Mouse (Mus musculus) adrenal gland, adult 8-10 months (tissue): ENCODE measurements at regions not wholly inside any gene's neighbourhood (a gene's known extent, or its start where the extent isn't known, plus 50 kb on each side); places are given as distances from the start of the nearest gene placed in this dataset.

Source experiments
- DNase-seq: peaks from one replicate; pipeline ENCODE4 v3.0.0; 2022

DNA sequence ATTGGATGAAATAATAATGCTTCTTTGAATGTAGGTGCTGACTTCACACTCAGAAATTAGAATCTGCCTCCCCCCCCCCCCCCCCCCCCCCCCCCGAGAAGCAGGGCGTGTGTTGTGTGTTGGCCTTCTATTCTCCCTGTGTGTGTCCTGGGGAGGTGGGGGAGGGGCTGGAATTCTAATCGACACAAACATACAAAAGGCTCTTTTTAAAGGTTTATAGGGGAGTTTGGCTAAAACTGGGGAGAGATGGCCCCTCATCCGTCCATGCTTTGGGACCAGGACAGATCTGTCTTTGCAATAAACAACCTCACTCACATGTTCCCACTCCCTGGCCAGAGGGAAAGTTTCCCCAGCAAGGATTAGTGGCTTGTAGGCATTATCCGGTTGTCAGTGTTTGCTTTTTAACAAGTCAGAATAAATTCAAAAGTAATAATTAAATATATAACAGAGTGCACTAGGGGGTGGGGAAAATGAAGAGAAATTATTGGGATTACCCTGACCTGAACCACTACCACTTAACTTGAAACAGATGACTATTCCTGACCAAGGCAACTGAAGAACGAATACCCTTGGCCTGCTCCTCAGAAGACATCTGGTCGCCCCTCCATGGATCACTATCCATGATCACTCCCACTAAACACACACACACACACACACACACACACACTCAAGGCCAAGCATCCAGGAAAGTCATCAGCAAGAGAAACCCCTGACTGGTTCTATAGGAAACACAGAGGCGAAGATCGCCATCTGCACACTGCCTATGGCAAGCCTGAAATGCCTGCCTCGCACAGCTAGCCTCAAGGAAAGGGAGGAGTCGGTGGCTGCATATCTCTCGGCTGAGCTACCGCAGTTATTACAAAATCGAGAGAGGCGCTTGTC, 223.5 kb upstream of the Rgma start:
- DNase-seq, result no peak

DNA sequence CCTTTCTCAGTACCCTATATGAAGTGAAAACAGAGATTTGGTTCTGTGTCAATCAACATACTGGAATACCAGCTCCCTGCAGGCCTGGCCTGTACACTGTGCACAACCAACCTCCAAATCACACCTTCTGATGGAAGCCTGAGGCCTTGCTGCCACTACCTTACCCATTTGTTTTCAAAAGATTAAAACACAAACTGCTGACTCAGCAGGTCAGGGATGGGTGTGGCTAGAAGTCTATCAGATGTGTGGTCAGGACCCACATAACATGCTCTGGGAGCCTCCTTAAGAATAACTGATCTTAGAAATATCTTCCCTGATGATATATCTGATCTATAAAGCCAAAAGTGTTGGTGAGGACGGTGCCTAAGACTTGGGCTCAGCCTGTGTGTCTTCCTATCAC, 221.6 kb upstream of the Rgma start:
- no peak for DNase-seq

DNA sequence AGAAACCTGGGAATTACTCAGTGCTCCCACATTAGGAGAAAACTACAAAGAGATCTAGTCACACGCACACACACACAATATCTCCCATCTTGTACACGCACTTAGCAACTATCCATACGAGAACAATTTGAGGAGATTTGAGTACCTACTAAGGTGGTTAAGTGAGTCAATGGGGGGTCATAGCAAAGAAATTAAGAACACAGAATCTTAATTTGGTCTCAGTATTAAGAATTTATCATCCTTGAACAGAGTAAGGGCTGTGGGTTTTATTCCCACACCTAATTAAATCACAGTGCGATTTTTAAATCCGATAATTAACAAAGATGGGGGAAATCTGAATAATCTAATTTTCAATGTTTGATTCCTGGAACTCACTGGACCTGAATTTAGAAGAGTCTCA, 216.5 kb upstream of the Rgma start:
- no peak for DNase-seq

GRCm38 (mm10) chr7:73160968-73161367, 214.3 kb upstream of the Rgma start:
- no peak for DNase-seq

- DNase-seq, result no peak
Measured at GRCm38 (mm10) chr7:73163687-73164086, 211.6 kb upstream of the Rgma start.

DNA sequence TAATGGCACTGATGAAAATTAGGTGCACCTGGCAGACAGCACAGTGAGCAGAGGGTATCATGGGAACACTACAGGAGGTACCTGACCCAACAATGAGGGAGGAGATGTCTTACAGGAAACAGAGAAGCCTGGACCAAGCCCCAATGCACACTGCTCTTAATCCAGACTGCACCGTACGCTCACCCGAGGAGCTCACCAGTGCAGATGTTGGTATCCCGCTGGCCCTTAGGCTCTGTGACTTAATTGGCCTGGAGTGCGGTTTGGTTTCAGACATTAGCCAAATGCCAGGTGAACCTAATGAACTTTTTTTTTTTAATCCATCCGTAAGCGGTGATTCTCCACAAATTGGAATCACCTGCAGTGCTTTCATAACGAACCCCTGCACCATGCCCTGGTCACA, 209.8 kb upstream of the Rgma start:
- no peak for DNase-seq

GRCm38 (mm10) chr7:73169416-73169815, 205.9 kb upstream of the Rgma start:
- no peak for DNase-seq

DNA sequence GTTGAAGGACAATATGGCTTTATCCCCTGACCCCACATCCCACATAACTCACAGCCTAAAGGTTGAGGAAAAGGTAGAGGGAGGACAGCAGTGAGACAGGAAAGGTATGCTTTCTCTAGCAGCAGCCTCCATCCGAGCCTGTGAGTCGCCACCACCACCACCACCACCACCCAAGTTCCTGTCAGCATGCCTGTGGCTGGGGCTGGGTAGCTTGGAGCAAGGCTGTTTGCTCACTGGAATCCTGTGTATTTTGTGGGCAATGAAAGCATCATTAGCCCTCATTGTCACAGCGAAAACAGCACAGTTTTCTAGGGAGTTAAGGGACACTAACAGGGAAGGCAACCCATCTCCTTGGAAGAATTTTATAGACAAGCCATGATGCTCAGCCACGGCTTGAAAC, 202.7 kb upstream of the Rgma start:
- DNase-seq, result no peak

DNA sequence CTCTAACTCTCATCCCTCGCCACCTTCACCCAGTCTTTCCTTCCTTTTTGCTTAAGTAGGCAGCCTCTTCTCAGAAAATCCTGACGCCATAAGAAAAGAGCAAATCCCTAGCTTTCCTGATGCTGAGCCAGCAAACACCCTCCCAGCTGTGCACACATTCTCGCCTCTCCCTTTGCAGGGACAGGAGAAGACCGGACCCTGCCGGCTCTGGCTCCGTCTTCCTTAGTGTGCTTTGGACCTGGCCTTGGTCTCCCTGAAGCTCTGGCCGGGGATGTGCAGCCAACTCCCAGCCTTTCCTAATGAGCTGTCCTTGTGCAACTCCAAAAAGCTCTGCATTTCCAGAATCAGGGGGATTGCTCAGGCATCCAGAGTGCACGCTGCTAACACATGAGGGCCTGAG, 191.5 kb upstream of the Rgma start:
- peak; percentile 5 for DNase-seq

- DNase-seq, result no peak
Measured at GRCm38 (mm10) chr7:73184208-73185070, 190.9 kb upstream of the Rgma start.

DNA sequence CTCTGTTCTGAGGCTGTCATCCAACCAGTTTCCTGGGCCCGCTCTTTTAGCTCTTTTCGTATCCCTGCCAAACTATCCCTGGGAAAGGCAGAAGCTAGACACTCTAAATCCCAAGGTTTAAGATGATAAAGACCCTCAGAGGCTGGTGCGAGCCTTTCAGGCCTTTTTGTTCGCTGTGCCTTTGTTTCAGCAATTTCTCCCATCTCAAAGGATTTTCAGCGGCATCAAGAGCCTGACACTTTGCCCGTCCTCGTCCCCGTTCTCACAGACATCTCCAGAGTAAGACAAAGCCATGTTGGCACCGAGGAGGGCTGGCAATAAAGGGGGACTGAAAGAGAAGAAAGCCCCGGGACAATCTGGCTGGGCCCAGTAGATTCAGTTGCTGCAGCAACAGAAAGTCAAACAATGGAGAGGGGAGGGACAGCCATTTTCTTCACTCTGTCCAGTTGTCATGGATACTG, 190.2 kb upstream of the Rgma start:
- DNase-seq, result no peak

DNA sequence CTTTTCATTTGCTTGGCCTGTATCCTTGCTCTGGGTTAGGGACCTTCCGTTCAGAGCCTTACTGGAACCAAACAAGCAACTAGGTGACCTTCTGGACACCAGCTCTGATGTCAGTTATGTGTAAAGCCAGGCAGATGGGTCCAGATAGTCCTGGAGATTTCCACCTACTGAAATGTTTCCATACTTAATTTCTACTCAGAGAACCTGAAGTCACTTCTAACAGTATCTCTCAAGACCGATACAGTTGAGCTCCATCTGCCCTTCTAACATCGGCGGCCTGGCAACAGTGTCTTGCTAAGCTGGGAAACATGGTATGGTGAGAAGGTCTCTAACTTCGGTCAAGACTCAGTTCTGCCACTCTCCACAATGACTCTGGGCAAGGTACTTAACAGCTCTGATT, 189.7 kb upstream of the Rgma start:
- DNase-seq, result no peak

DNA sequence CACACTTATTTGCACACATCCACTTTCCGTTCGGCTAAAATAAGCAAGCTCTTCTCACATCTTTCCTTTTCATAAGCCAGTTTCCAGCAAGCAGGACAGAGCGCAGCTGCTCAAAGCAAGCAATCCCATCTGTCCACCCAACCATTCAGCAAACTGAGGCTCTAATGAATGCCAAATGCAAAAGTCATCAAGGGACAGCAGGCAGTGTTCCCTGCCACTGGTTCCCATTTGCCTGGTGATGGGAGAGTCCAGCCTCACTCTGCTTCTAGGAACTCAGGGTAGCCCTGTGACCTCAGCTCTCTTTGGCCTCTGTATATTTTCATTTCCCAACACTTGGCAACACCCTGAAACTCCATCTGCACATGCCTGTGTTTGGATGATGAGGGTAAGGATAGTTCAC, 188.8 kb upstream of the Rgma start:
- no peak for DNase-seq

GRCm38 (mm10) chr7:73191388-73192278, 183.7 kb upstream of the Rgma start:
- DNase-seq, result no peak

DNA sequence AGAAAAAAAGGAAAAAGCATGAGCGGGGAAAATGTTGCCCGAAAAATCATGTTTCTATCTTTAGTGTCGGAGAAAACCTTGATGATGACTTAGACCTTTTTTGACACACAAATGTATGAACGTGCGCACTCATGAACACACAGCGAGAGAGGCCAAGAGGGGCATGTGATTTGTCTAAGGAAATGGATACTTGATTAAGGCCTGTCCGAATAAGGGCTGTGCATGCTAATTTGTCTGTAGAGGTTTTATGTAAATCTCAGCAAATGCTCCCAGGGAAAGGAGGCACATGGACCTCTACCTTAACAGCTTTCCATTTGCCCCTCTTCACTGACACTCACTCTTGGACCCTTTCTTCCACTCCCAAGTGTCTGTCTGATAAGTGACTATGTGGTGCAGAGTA, 182.5 kb upstream of the Rgma start:
- DNase-seq, result no peak

GRCm38 (mm10) chr7:73195306-73195705, 180.0 kb upstream of the Rgma start:
- DNase-seq, result no peak

- DNase-seq, result no peak
Measured at GRCm38 (mm10) chr7:73196851-73197531, 178.3 kb upstream of the Rgma start.

DNA sequence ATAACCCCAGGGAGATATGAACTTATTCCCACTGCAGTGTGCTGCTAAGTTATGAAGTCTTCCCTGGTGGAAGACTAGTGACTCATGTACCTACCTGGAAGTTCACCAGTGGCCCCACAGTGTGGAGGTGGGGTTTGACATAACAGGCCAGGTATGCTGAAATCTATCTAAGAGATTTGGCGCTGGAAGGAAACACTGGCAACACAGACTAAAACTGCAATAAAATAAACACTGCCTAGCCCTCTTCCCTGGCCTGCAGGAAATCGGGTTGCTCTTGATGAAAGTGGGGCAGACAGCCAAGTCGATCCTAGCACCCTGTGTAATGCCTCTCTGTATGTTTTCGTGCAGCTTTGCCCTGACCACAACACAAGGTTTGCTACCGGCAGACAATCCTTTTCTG, 177.2 kb upstream of the Rgma start:
- no peak for DNase-seq

- no peak for DNase-seq
Measured at GRCm38 (mm10) chr7:73199967-73200366, 175.3 kb upstream of the Rgma start.

DNA sequence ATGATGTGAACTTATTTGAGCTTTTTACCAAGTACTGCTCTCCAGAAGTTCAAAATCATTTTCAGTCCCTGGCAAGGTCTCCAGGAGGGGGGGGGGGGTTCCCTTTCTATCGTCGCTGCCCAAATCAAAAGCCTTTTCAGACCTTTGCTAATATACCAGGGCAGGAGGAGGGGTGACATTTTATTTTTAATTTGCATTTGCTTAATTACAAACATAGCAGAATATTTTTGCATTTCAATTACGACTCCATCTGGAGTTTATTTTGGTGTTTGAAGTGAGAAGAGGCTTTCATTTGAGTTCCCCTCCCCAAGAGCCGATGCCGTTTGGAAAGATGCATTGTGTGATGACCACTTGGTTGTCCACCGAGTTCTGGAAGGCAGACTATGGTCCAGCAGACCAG, 174.0 kb upstream of the Rgma start:
- DNase-seq, result no peak

- no peak for DNase-seq
Measured at GRCm38 (mm10) chr7:73206922-73207811, 168.1 kb upstream of the Rgma start.
